Mouse (Mus musculus): ENCODE results near the gene Tmem44. TPM values are rescaled to one million over a fixed set of nuclear protein-coding genes. Genes with fewer than 3 reads are reported as not detected.
"Not testable (repeated sequence)": the region's sequence is repeated elsewhere in the genome, so short reads cannot be mapped to it uniquely, and the experiment has no call there.

Gene Tmem44
- polyA plus RNA-seq, 1 experiment, result 0.01 TPM

DNA sequence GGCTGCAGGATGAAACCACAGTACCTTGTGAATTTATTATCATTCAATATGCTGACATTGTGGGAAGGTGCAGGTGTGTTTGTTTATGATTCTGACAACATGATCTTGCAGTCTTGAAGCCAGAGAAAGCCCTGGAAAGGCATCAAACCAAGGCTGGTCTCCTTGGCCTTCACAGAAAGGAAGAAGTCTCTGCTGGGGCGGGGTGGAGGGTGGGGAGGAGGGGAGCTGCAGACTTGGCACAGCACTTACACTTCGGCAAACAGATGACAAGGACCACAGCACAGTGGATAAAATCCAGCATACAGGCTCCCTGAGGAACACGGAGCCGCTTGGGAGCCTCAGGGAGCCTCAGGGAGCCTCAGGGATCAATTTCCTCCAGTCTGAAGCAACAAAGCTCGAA, 78.2 kb downstream of the Tmem44 start:
- H3K36me3 ChIP-seq (ENCODE audit: control insufficient read depth), result no peaks in the 10 kb centered on the region
- H3K4me3 ChIP-seq (replicated peaks), result no peak overlapping the region
- H3K9me3 ChIP-seq (ENCODE audit: control insufficient read depth, low read length), result peaks cover 2% of the 10 kb centered on the region; the same call in 1 of the 2 replicates
- no peak for TF ChIP-seq TAL1 (IDR thresholded peaks at IDR 0.05; ENCODE audit: low read length)
- TF ChIP-seq GATA1 (IDR thresholded peaks at IDR 0.05; ENCODE audit: low read length), result no peak
- no peaks in the 10 kb centered on the region for H3K4me1 ChIP-seq (ENCODE audit: control insufficient read depth)
- no peaks in the 10 kb centered on the region for H3K27me3 ChIP-seq (ENCODE audit: control insufficient read depth)

DNA sequence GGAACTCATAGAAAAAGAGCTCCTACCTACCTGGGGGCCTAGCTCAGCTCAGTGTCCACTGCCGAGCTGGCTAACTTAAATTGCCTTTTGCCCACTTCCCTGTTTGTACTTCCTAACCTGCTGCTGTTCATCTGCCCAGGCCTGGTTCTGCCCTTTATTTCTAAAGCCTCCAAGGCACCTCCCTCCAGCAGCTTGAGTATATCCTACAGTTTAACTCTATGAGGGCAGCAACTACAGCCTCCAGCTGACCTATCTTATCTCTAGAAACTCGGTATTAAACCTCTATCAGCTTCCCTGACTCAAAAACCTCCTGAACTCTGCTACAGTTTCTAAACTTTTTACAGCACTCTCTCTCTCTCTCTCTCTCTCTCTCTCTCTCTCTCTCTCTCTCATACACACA, 78.7 kb downstream of the Tmem44 start:
- H3K27me3 ChIP-seq (ENCODE audit: control insufficient read depth), result no peaks in the 10 kb centered on the region
- no peak for TF ChIP-seq TAL1 (IDR thresholded peaks at IDR 0.05; ENCODE audit: low read length)
- TF ChIP-seq GATA1 (IDR thresholded peaks at IDR 0.05; ENCODE audit: low read length), result no peak
- H3K4me3 ChIP-seq (replicated peaks), result no peak overlapping the region
- no peaks in the 10 kb centered on the region for H3K4me1 ChIP-seq (ENCODE audit: control insufficient read depth)
- peaks cover 2% of the 10 kb centered on the region; the same call in 1 of the 2 replicates for H3K9me3 ChIP-seq (ENCODE audit: control insufficient read depth, low read length)
- no peaks in the 10 kb centered on the region for H3K36me3 ChIP-seq (ENCODE audit: control insufficient read depth)

DNA sequence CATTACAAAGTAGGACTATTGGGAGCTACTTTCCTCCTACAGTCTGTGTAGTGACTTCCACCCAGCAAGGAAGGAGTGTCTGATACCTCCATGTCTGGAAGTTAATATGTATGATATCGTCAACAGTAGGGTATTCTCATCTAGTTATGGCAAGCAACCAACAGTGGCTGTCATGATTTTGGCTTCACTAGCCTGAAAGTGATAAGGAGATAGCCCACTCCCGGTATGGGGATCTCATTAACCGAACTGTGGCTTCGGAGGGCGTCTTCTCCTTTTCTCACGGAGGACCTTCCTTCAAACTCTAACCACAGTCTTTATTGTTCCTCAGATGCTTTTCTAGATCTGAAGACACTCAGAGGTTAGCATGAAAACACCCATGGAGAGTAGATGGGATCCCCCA, 81.7 kb downstream of the Tmem44 start:
- Histone ChIP-seq H3K27me3 (ENCODE audit: control insufficient read depth) (no peaks in the 10 kb centered on the region), H3K4me1 (ENCODE audit: control insufficient read depth) (peaks cover 7% of the 10 kb centered on the region), H3K36me3 (ENCODE audit: control insufficient read depth) (no peaks in the 10 kb centered on the region), H3K4me3 (replicated peaks) (no peak overlapping the region), H3K9me3 (ENCODE audit: control insufficient read depth, low read length) (peaks cover 2% of the 10 kb centered on the region; the same call in 1 of the 2 replicates)
- TF ChIP-seq TAL1 (IDR thresholded peaks at IDR 0.05; ENCODE audit: low read length) (no peak), GATA1 (IDR thresholded peaks at IDR 0.05; ENCODE audit: low read length) (no peak)

DNA sequence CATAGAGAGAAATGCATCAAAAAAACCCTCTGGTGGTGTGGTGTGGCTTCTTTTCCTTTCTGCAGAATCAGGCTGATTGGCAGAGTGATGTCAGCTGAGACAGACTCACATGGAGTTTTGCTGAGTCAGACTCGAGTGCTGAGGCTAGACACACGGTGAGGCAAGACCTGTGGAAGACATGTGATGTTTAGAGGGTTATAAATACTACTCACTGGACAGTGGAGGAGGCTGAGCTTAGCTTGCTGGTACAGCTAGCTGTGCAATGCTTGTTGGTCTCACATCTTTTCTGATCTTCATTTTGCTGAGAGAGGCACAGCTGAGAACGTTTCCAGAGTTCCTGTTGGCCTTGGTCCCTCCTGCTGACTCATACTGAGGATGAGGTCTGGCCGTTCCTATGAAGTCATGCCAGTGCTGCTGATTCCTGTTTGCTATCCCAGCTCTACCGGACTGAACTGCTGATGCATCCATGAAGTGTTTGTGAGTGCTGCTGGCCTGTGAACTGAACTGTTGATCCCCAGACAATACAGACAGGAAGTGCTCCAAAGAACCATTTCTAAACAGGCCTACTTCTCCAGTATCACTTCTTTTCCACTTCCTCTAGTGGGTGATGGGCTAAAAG, 84.9 kb downstream of the Tmem44 start:
- TF ChIP-seq TAL1 (IDR thresholded peaks at IDR 0.05; ENCODE audit: low read length), result no peak
- TF ChIP-seq GATA1 (IDR thresholded peaks at IDR 0.05; ENCODE audit: low read length), result no peak
- Histone ChIP-seq H3K4me3 (replicated peaks) (no peak overlapping the region), H3K27me3 (ENCODE audit: control insufficient read depth) (no peaks in the 10 kb centered on the region), H3K4me1 (ENCODE audit: control insufficient read depth) (peaks cover 7% of the 10 kb centered on the region), H3K36me3 (ENCODE audit: control insufficient read depth) (no peaks in the 10 kb centered on the region), H3K9me3 (ENCODE audit: control insufficient read depth, low read length) (peaks cover 7% of the 10 kb centered on the region)

DNA sequence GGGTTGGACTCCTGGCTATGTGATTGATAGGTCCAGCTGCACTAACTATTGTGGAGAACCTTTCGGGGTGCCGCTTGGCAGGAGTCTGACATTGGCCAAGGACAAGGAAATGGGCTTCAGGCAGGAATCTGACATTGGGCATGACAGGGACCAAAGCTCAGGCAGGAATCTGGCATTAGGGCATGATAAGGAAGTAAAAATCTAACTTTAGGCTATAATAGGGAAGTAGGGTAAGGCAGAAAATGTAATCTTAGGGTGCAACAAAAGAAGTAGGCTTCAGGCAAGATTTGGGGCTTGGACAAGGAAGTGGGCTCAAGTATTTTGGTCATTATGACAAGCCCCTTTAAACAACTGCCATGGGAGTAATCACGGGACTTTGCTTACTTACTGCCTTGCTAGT, 85.9 kb downstream of the Tmem44 start:
- not testable (repeated sequence) for H3K27me3 ChIP-seq (ENCODE audit: control insufficient read depth); H3K9me3 ChIP-seq (ENCODE audit: control insufficient read depth, low read length); H3K4me3 ChIP-seq (replicated peaks); H3K4me1 ChIP-seq (ENCODE audit: control insufficient read depth); H3K36me3 ChIP-seq (ENCODE audit: control insufficient read depth)

Other genes with a start within 250 kb of the Tmem44 start
- 0.22 and 0.35 TPM in 2 replicates for gene Gp5, start 240.1 kb downstream of the Tmem44 start, polyA plus RNA-seq (2012)
- 0.57 and 0.65 TPM in 2 replicates for gene Atp13a3, start 144.9 kb downstream of the Tmem44 start, polyA plus RNA-seq (2012)
- 0.39 and 0.61 TPM in 2 replicates for gene Lsg1, start 36.8 kb upstream of the Tmem44 start, polyA plus RNA-seq (2012)
- 0.11 and 0.17 TPM in 2 replicates for gene Fam43a, start 48.9 kb upstream of the Tmem44 start, polyA plus RNA-seq (2012)